Mouse (Mus musculus): ENCODE data around the gene G6pc.
"Not testable (repeated sequence)": the region's sequence is repeated elsewhere in the genome, so short reads cannot be mapped to it uniquely, and the experiment has no call there.

G6pc gene

GRCm38 (mm10) chr11:101367326-101367935, at the start of gene G6pc:
G6pc (plus strand) TSS chr11:101367561.
- DNase-seq (ENCODE audit: low read depth, low spot score) = no peak

GRCm38 (mm10) chr11:101323609-101324008, 43.8 kb upstream of the G6pc start:
- peak; percentile 74 for DNase-seq (ENCODE audit: low read depth, low spot score)

- no peak for DNase-seq (ENCODE audit: low read depth, low spot score)
Observed at GRCm38 (mm10) chr11:101324763-101325162, 42.6 kb upstream of the G6pc start, which contains the start of gene Aoc2. Aoc2 (plus strand) TSS chr11:101325063.

- not testable (repeated sequence) for DNase-seq (ENCODE audit: low read depth, low spot score)
Observed at GRCm38 (mm10) chr11:101325201-101325600, 42.2 kb upstream of the G6pc start.

GRCm38 (mm10) chr11:101326147-101326546, 41.2 kb upstream of the G6pc start:
- no peak for DNase-seq (ENCODE audit: low read depth, low spot score)

GRCm38 (mm10) chr11:101327311-101327710, 40.0 kb upstream of the G6pc start:
- no peak for DNase-seq (ENCODE audit: low read depth, low spot score)

- no peak for DNase-seq (ENCODE audit: low read depth, low spot score)
Observed at GRCm38 (mm10) chr11:101328941-101329635, 38.3 kb upstream of the G6pc start.

- DNase-seq (ENCODE audit: low read depth, low spot score) = no peak
Observed at GRCm38 (mm10) chr11:101330371-101330924, 36.9 kb upstream of the G6pc start, which contains the start of gene Aoc3. Aoc3 (plus strand) TSS chr11:101330605.

- not testable (repeated sequence) for DNase-seq (ENCODE audit: low read depth, low spot score)
Observed at GRCm38 (mm10) chr11:101330961-101331360, 36.4 kb upstream of the G6pc start.

GRCm38 (mm10) chr11:101332537-101332936, 34.8 kb upstream of the G6pc start:
- no peak for DNase-seq (ENCODE audit: low read depth, low spot score)

- no peak for DNase-seq (ENCODE audit: low read depth, low spot score)
Observed at GRCm38 (mm10) chr11:101334023-101334422, 33.3 kb upstream of the G6pc start.

GRCm38 (mm10) chr11:101334516-101334915, 32.8 kb upstream of the G6pc start:
- peak; percentile 67 for DNase-seq (ENCODE audit: low read depth, low spot score)

- DNase-seq (ENCODE audit: low read depth, low spot score) = no peak
Observed at GRCm38 (mm10) chr11:101335685-101336084, 31.7 kb upstream of the G6pc start.

- peak; percentile 86 for DNase-seq (ENCODE audit: low read depth, low spot score)
Observed at GRCm38 (mm10) chr11:101338123-101338760, 29.1 kb upstream of the G6pc start.

- DNase-seq (ENCODE audit: low read depth, low spot score) = no peak
Observed at GRCm38 (mm10) chr11:101347083-101347775, 20.1 kb upstream of the G6pc start.

GRCm38 (mm10) chr11:101348774-101349173, 18.6 kb upstream of the G6pc start:
- no peak for DNase-seq (ENCODE audit: low read depth, low spot score)

- DNase-seq (ENCODE audit: low read depth, low spot score) = no peak
Observed at GRCm38 (mm10) chr11:101349216-101349615, 18.1 kb upstream of the G6pc start.

- no peak for DNase-seq (ENCODE audit: low read depth, low spot score)
Observed at GRCm38 (mm10) chr11:101351100-101351720, 16.2 kb upstream of the G6pc start.

GRCm38 (mm10) chr11:101351721-101352111, 15.6 kb upstream of the G6pc start:
- no peak for DNase-seq (ENCODE audit: low read depth, low spot score)

GRCm38 (mm10) chr11:101353436-101353835, 13.9 kb upstream of the G6pc start:
- DNase-seq (ENCODE audit: low read depth, low spot score) = no peak

GRCm38 (mm10) chr11:101354438-101355010, 12.8 kb upstream of the G6pc start:
- DNase-seq (ENCODE audit: low read depth, low spot score) = no peak
